Mouse (Mus musculus) megakaryocyte, embryonic 14.5 days (primary cell): ENCODE data around the gene Myo5c.

Experiments
- FLI1 ChIP-seq: IDR thresholded peaks from 2 replicates; pipeline ENCODE4 v1.6.1; 2012; ENCODE audit warnings: low read length, inconsistent platforms, mixed read lengths
- GATA1 ChIP-seq: IDR thresholded peaks from 3 replicates; pipeline ENCODE4 v1.6.1; 2012; ENCODE audit warnings: mixed read lengths, low read length, inconsistent platforms, borderline replicate concordance

DNA sequence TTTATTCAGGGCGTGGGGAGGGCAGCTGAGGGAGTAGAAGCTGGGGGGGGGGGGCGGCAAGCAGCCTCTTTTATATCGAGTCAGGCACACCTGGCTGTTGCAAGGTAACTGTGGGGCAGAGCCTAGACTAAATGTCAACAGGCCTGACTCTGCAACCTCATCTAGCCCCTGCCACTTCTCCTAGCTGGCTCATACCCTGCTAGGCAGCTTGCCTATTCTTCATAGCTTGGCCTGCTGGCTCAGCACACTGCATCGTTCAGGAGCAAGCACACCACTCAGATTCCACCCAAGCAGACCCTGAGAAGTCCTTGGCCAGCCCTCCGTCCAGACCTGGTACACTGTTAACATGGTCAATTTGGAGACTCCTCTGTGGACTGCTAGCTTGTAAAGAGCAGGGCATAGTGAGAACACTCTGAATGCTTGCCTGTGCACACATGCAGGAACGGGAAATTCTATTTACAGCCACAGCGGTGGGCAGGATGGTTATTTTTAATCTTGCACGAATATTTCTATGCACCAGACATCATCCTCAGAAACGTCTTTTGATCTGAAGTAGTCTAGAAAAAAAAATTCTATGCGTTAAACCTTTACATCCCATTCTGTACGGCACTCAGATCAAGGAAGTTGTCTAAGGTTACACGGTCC, 3.3 kb downstream of the Myo5c start:
- TF ChIP-seq GATA1 (no peak), FLI1 (no peak)
